Mouse (Mus musculus) ES-E14 (cell line): ENCODE results near the gene Psors1c2.

Experiments
- CHD2 ChIP-seq: IDR thresholded peaks from 2 replicates; pipeline ENCODE4 v1.6.1; 2014; ENCODE audit warnings: mild to moderate bottlenecking, low read depth, low read length, inconsistent platforms
- HCFC1 ChIP-seq: IDR thresholded peaks from 2 replicates; pipeline ENCODE4 v1.6.1; 2012; ENCODE audit warnings: low read length, inconsistent platforms, borderline replicate concordance; ENCODE audit not compliant: insufficient read depth
- MAFK ChIP-seq: IDR thresholded peaks from 2 replicates; pipeline ENCODE4 v1.6.1; 2014; ENCODE audit warnings: mild to moderate bottlenecking, low read depth, low read length, inconsistent platforms; ENCODE audit not compliant: insufficient read depth
- ZNF384 ChIP-seq: IDR thresholded peaks from 2 replicates; pipeline ENCODE4 v1.6.1; 2012; ENCODE audit warnings: low read depth, low read length, inconsistent platforms

DNA sequence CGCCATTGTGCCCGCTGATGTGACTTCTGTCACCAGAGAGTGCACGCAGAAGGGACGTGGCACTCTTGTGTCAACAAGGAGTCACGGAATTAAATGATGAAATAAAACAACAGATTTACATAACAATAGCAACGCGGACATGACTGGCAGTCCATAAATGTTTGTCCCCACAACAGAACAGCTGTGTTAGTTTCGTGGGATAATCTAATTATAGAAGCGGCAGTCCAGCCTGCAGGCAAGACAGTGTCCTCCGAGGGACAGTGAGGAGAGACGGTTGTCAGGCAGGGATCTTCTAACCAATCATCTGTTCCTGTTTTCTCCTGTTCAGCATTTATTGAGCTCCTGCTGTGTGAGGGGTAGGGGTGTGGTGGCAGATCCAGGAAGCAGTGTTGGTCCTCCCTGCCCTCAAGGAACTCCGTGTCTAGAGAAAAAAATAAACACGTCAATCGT is 10.4 kb downstream of the Psors1c2 start:
- no peak for TF ChIP-seq MAFK
- TF ChIP-seq CHD2 = no peak
- TF ChIP-seq ZNF384 = no peak
- TF ChIP-seq HCFC1 = no peak
